Mouse (Mus musculus) G1E (cell line): ENCODE data around the gene Gm13698. TPM values are rescaled to one million over a fixed set of nuclear protein-coding genes. Genes with fewer than 3 reads are reported as not detected.
"Not testable (repeated sequence)": the region's sequence is repeated elsewhere in the genome, so short reads cannot be mapped to it uniquely, and the experiment has no call there.

Experiments used
- ATAC-seq: 2 replicates; pipeline ENCODE4 v1.8.0; 2016; ENCODE audit warnings: mild to moderate bottlenecking; ENCODE audit not compliant: insufficient number of reproducible peaks, poor library complexity, low FRiP score, severe bottlenecking; ENCODE audit errors: extremely low read depth
- DNase-seq: peaks from one replicate; pipeline ENCODE4 v3.0.0; 2012; ENCODE audit warnings: low spot score
- H3K27me3 ChIP-seq: 2 replicates; pipeline ENCODE4 v1.6.1; 2012; ENCODE audit warnings: mild to moderate bottlenecking, low read length, inconsistent platforms; ENCODE audit not compliant: insufficient read depth
- H3K36me3 ChIP-seq: replicated peaks from 2 replicates; pipeline ENCODE3; 2012; ENCODE audit warnings: mild to moderate bottlenecking, inconsistent platforms
- H3K4me1 ChIP-seq: 2 replicates; pipeline ENCODE4 v1.6.1; 2012; ENCODE audit warnings: low read depth, low read length, inconsistent platforms, mixed read lengths; ENCODE audit not compliant: insufficient read depth
- H3K4me3 ChIP-seq: 2 replicates; pipeline ENCODE4 v1.5.1; 2012; ENCODE audit warnings: low read depth, mild to moderate bottlenecking, inconsistent platforms, low read length, moderate library complexity, mixed read lengths
- H3K9me3 ChIP-seq: replicated peaks from 2 replicates; pipeline ENCODE4 v1.6.1; 2012; ENCODE audit warnings: inconsistent platforms
- polyA plus RNA-seq: library from polyadenylated mRNA; stranded (reverse); fragments of >175 nt; gene quantifications from 2 replicates; pipeline ENCODE4 v1.2.3, GENCODE M21; 2012
- total RNA-seq, 2 experiments: library from RNA; stranded (forward) in 1 of 2; stranded (reverse) in 1 of 2; fragments of 200-1000 nt in 1 of 2; fragments of >200 nt in 1 of 2; fragmentation: Nextera tagmentation in 1 of 2; gene quantifications; 2 replicates each; pipeline ENCODE4 v1.2.3; 2014 to 2017

Gene Gm13698
- total and polyA plus RNA-seq, 3 experiments: 0.27 TPM; not detected in 2

GRCm38 (mm10) chr2:83990253-83990652 is 34.8 kb downstream of the Gm13698 start, which contains the start of gene Gm13691:
TSS of gene Gm13691 (plus strand) at chr2:83990553.
- not testable (repeated sequence) for ATAC-seq, H3K36me3 ChIP-seq

GRCm38 (mm10) chr2:83993639-83994255 is 38.3 kb downstream of the Gm13698 start:
- not testable (repeated sequence) for H3K27me3 ChIP-seq, H3K9me3 ChIP-seq, H3K36me3 ChIP-seq, H3K4me3 ChIP-seq, H3K4me1 ChIP-seq
- DNase-seq (peak; percentile 15), ATAC-seq (peak; percentile 96)

More at GRCm38 (mm10) chr2:83990253-83990652, 34.8 kb downstream of the Gm13698 start, which contains the start of gene Gm13691:
- not testable (repeated sequence) for DNase-seq, H3K9me3 ChIP-seq, H3K4me3 ChIP-seq, H3K27me3 ChIP-seq, H3K4me1 ChIP-seq

DNA sequence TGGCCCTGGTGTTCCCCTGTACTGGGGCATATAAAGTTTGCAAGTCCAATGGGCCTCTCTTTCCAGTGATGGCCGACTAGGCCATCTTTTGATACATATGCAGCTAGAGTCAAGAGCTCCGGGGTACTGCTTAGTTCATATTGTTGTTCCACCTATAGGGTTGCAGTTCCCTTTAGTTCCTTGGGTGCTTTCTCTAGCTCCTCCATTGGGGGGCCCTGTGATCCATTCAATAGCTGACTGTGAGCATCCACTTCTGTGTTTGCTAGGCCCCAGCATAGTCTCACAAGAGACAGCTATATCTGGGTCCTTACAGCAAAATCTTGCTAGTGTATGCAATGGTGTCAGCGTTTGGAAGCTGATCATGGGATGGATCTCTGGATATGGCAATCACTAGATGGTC is 39.0 kb downstream of the Gm13698 start:
- H3K36me3 ChIP-seq, H3K4me1 ChIP-seq, H3K9me3 ChIP-seq, DNase-seq, ATAC-seq, H3K27me3 ChIP-seq, H3K4me3 ChIP-seq: not testable (repeated sequence)

Other genes starting within 250 kb of the Gm13698 start
- gene Itgav, start 231.3 kb upstream of the Gm13698 start, total RNA-seq (2014; fragmentation: Nextera tagmentation): 26.0 and 27.8 TPM in 2 replicates
- gene Itgav, start 231.3 kb upstream of the Gm13698 start, total RNA-seq (2017): 17.5 and 18.0 TPM in 2 replicates
- gene Itgav, start 231.3 kb upstream of the Gm13698 start, polyA plus RNA-seq: 19.8 and 24.1 TPM in 2 replicates
- not detected in 2 replicates for gene Fam171b, start 143.1 kb upstream of the Gm13698 start, total RNA-seq (2014; fragmentation: Nextera tagmentation)
- gene Fam171b, start 143.1 kb upstream of the Gm13698 start, total RNA-seq (2017): under 0.01 and 1.0 TPM in 2 replicates
- not detected in 2 replicates for gene Fam171b, start 143.1 kb upstream of the Gm13698 start, polyA plus RNA-seq
- not detected in 2 replicates for gene Zswim2, start 14.5 kb upstream of the Gm13698 start, total RNA-seq (2014; fragmentation: Nextera tagmentation)
- gene Zswim2, start 14.5 kb upstream of the Gm13698 start, total RNA-seq (2017): 0.06 TPM in 1 of 2 replicates, not detected in the other
- not detected in 2 replicates for gene Zswim2, start 14.5 kb upstream of the Gm13698 start, polyA plus RNA-seq
- gene Gm13693, start 5.8 kb downstream of the Gm13698 start, total RNA-seq (2014; fragmentation: Nextera tagmentation): not detected in 2 replicates
- gene Gm13693, start 5.8 kb downstream of the Gm13698 start, total RNA-seq (2017): 0.17 and 0.27 TPM in 2 replicates
- not detected in 2 replicates for gene Gm13693, start 5.8 kb downstream of the Gm13698 start, polyA plus RNA-seq
- not detected in 2 replicates for gene Gm13695, start 11.6 kb downstream of the Gm13698 start, total RNA-seq (2014; fragmentation: Nextera tagmentation)
- gene Gm13695, start 11.6 kb downstream of the Gm13698 start, total RNA-seq (2017): 0.17 TPM in 1 of 2 replicates, not detected in the other
- gene Gm13695, start 11.6 kb downstream of the Gm13698 start, polyA plus RNA-seq: not detected in 2 replicates
- not detected in 2 replicates for gene Gm13696, start 17.4 kb downstream of the Gm13698 start, total RNA-seq (2014; fragmentation: Nextera tagmentation)
- gene Gm13696, start 17.4 kb downstream of the Gm13698 start, total RNA-seq (2017): 0.17 and 0.27 TPM in 2 replicates
- gene Gm13696, start 17.4 kb downstream of the Gm13698 start, polyA plus RNA-seq: not detected in 2 replicates
- not detected in 2 replicates for gene Gm13694, start 23.2 kb downstream of the Gm13698 start, total RNA-seq (2014; fragmentation: Nextera tagmentation)
- gene Gm13694, start 23.2 kb downstream of the Gm13698 start, total RNA-seq (2017): 0.17 and 0.27 TPM in 2 replicates
- not detected in 2 replicates for gene Gm13694, start 23.2 kb downstream of the Gm13698 start, polyA plus RNA-seq
- not detected in 2 replicates for gene Gm13697, start 29.1 kb downstream of the Gm13698 start, total RNA-seq (2014; fragmentation: Nextera tagmentation)
- gene Gm13697, start 29.1 kb downstream of the Gm13698 start, total RNA-seq (2017): 0.17 and 0.27 TPM in 2 replicates
- not detected in 2 replicates for gene Gm13697, start 29.1 kb downstream of the Gm13698 start, polyA plus RNA-seq
- not detected in 2 replicates for gene Gm13691, start 34.9 kb downstream of the Gm13698 start, total RNA-seq (2014; fragmentation: Nextera tagmentation)
- 0.17 and 0.22 TPM in 2 replicates for gene Gm13691, start 34.9 kb downstream of the Gm13698 start, total RNA-seq (2017)
- gene Gm13691, start 34.9 kb downstream of the Gm13698 start, polyA plus RNA-seq: not detected in 2 replicates